24 mouse cellular contexts compared by ENCODE assay signal in the genomic region with DNA sequence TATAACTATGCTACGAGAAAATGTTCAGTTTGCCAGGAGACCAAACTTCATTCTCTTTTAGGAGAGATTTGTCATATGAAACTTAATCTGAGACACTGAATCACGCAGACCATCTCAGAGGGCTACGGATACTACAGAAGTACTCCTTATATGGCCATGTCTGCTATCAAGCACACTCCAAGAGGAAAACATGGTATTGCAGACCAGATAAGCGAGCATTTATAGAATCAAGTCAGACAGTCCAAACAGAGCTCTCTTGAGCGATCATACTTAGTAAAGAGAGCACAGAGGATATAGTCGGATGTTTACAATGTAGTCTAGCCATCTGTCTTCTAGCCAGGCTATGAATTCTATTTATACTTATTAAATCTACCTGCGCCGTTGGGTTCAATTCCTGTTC. TPM values are rescaled to one million over a fixed set of nuclear protein-coding genes. Genes with fewer than 3 reads are reported as not detected.
DNase-seq lines count a peak whose midpoint lies in the region; ATAC-seq and TF ChIP-seq lines count a peak whose summit lies in the region.
"Had no signal": no experiment of that assay in that cellular context is flagged by ENCODE, and none has a peak within 500 bp of the region (broad histone marks: within the 10 kb centered on the region; RNA-seq: fewer than 3 reads in every experiment).

No protein-coding gene starts in this region.

- H3K4me3 ChIP-seq in heart, embryonic 11.5 days (ENCODE audit: low read depth, low read length): no peak overlapping the region
- no peak overlapping the region for H3K4me3 ChIP-seq in intestine, embryonic 14.5 days (ENCODE audit: low read depth, low read length)
- H3K4me3 ChIP-seq in intestine, postnatal 0 days (ENCODE audit: low read depth, low read length): no peak overlapping the region
- no peak overlapping the region for H3K4me3 ChIP-seq in myocyte
- H3K4me3 ChIP-seq in liver, embryonic 12.5 days: no peak overlapping the region
- H3K4me3 ChIP-seq: embryonic facial prominence, embryonic 10.5 days; embryonic facial prominence, embryonic 15.5 days; forebrain, embryonic 13.5 days; liver, embryonic 15.5 days; lung, embryonic 15.5 days; midbrain, embryonic 13.5 days had no signal

- no peaks in the 10 kb centered on the region for H3K79me2 ChIP-seq in myocyte (ENCODE audit: control insufficient read depth, insufficient read depth)

- WGBS in heart, embryonic 11.5 days (ENCODE audit: insufficient replicate concordance): 34% methylated on average over 8 of the region's 8 CpGs
- WGBS in intestine, embryonic 14.5 days: 46% methylated on average over 8 of the region's 8 CpGs
- 56% methylated on average over 8 of the region's 8 CpGs for WGBS in intestine, postnatal 0 days
- 67% methylated on average over 8 of the region's 8 CpGs for WGBS in liver, embryonic 12.5 days (ENCODE audit: insufficient replicate concordance)

- TF ChIP-seq CTCF in intestine, postnatal 0 days (IDR thresholded peaks at IDR 0.05; ENCODE audit: low read depth): no peak

- H3K4me1 ChIP-seq in heart, embryonic 11.5 days (ENCODE audit: control insufficient read depth, insufficient read depth, low read length): peaks cover 23% of the 10 kb centered on the region
- peaks cover 15% of the 10 kb centered on the region for H3K4me1 ChIP-seq in intestine, embryonic 14.5 days (replicated peaks; ENCODE audit: control insufficient read depth, insufficient read depth, low read length)
- no peaks in the 10 kb centered on the region; the same call in 1 of the 2 replicates for H3K4me1 ChIP-seq in intestine, postnatal 0 days (replicated peaks; ENCODE audit: control insufficient read depth, insufficient read depth, low read length)
- H3K4me1 ChIP-seq in liver, embryonic 12.5 days: no peaks in the 10 kb centered on the region
- H3K4me1 ChIP-seq: liver, embryonic 15.5 days had no signal

- H3K9ac ChIP-seq in heart, embryonic 11.5 days (ENCODE audit: low read depth, low read length): no peak overlapping the region
- H3K9ac ChIP-seq in intestine, embryonic 14.5 days (ENCODE audit: low read length): no peak overlapping the region
- H3K9ac ChIP-seq in intestine, postnatal 0 days (ENCODE audit: low read depth, low read length): no peak overlapping the region
- no peak overlapping the region for H3K9ac ChIP-seq in liver, embryonic 12.5 days
- H3K9ac ChIP-seq: embryonic facial prominence, embryonic 15.5 days; forebrain, embryonic 13.5 days; liver, embryonic 15.5 days; lung, embryonic 15.5 days; midbrain, embryonic 13.5 days had no signal

- TF ChIP-seq POLR2A in myocyte (IDR thresholded peaks at IDR 0.05; ENCODE audit: insufficient read length, low read depth): no peak

- H3K36me3 ChIP-seq in heart, embryonic 11.5 days (ENCODE audit: control insufficient read depth, insufficient read depth, low read length): no peaks in the 10 kb centered on the region
- H3K36me3 ChIP-seq in intestine, embryonic 14.5 days (ENCODE audit: control insufficient read depth, insufficient read depth, low read length): no peaks in the 10 kb centered on the region
- H3K36me3 ChIP-seq in intestine, postnatal 0 days (ENCODE audit: control insufficient read depth, insufficient read depth): no peaks in the 10 kb centered on the region
- no peaks in the 10 kb centered on the region for H3K36me3 ChIP-seq in myocyte (ENCODE audit: control insufficient read depth, insufficient read depth)
- H3K36me3 ChIP-seq in liver, embryonic 12.5 days: no peaks in the 10 kb centered on the region
- H3K36me3 ChIP-seq: embryonic facial prominence, embryonic 10.5 days; embryonic facial prominence, embryonic 15.5 days; liver, embryonic 15.5 days; lung, embryonic 15.5 days; midbrain, embryonic 13.5 days had no signal

- no peak overlapping the region for H3K4me2 ChIP-seq in heart, embryonic 11.5 days
- H3K4me2 ChIP-seq in intestine, embryonic 14.5 days (ENCODE audit: low read length): no peak overlapping the region
- H3K4me2 ChIP-seq in intestine, postnatal 0 days (replicated peaks; ENCODE audit: low read depth): no peak overlapping the region
- peak overlapping the region; percentile 36 for H3K4me2 ChIP-seq in myocyte (ENCODE audit: low read depth)
- no peak overlapping the region for H3K4me2 ChIP-seq in liver, embryonic 12.5 days
- H3K4me2 ChIP-seq: embryonic facial prominence, embryonic 15.5 days; forebrain, embryonic 13.5 days; liver, embryonic 15.5 days; lung, embryonic 15.5 days; midbrain, embryonic 13.5 days had no signal

- H3ac ChIP-seq in myocyte (ENCODE audit: control insufficient read depth, insufficient read length): no peak overlapping the region

- no peak for DNase-seq in frontal cortex, postnatal 10 days (ENCODE audit: low spot score in 2 of 2)
- DNase-seq in heart, adult 8-10 months (ENCODE audit: low spot score): no peak
- DNase-seq in intestine, embryonic 14.5 days (ENCODE audit: low spot score): no peak
- DNase-seq: adrenal gland, adult 8-10 months; cerebellum, adult 8-10 months; cerebellum, postnatal 25 days; kidney, adult 9 months; kidney, postnatal 10 days; liver had no signal

- H3K9me3 ChIP-seq in heart, embryonic 11.5 days (replicated peaks; ENCODE audit: control insufficient read depth, low read length): no peaks in the 10 kb centered on the region
- no peaks in the 10 kb centered on the region for H3K9me3 ChIP-seq in intestine, embryonic 14.5 days (ENCODE audit: control insufficient read depth, low read length)
- no peaks in the 10 kb centered on the region for H3K9me3 ChIP-seq in intestine, postnatal 0 days (ENCODE audit: control insufficient read depth)
- no peaks in the 10 kb centered on the region for H3K9me3 ChIP-seq in liver, embryonic 12.5 days (replicated peaks)
- H3K9me3 ChIP-seq: embryonic facial prominence, embryonic 10.5 days; embryonic facial prominence, embryonic 15.5 days; forebrain, embryonic 13.5 days; liver, embryonic 15.5 days; lung, embryonic 15.5 days; midbrain, embryonic 13.5 days had no signal

- peak; percentile 44; the same call in 1 of the 2 replicates for ATAC-seq in frontal cortex, adult (ENCODE audit: low TSS enrichment)
- ATAC-seq in heart, embryonic 11.5 days (replicated peaks; ENCODE audit: insufficient number of reproducible peaks, low FRiP score, low TSS enrichment): peak; percentile 46; the same call in 1 of the 2 replicates
- no peak for ATAC-seq in intestine, embryonic 14.5 days (replicated peaks; ENCODE audit: low FRiP score, low TSS enrichment, low read depth)
- ATAC-seq in intestine, postnatal 0 days: no peak
- no peak for ATAC-seq in liver, embryonic 12.5 days
- ATAC-seq: forebrain, embryonic 13.5 days; hindbrain, embryonic 16.5 days; intestine, embryonic 16.5 days; midbrain, embryonic 13.5 days had no signal

- no peaks in the 10 kb centered on the region for H3K27me3 ChIP-seq in heart, embryonic 11.5 days (ENCODE audit: control insufficient read depth, insufficient read depth, low read length)
- no peaks in the 10 kb centered on the region for H3K27me3 ChIP-seq in intestine, embryonic 14.5 days (replicated peaks; ENCODE audit: control insufficient read depth, insufficient read depth, low read length)
- no peaks in the 10 kb centered on the region for H3K27me3 ChIP-seq in intestine, postnatal 0 days (replicated peaks; ENCODE audit: control insufficient read depth, insufficient read depth, low read length)
- no peaks in the 10 kb centered on the region for H3K27me3 ChIP-seq in myocyte (ENCODE audit: control insufficient read depth, insufficient read depth, insufficient read length)
- H3K27me3 ChIP-seq in liver, embryonic 12.5 days (replicated peaks): no peaks in the 10 kb centered on the region
- H3K27me3 ChIP-seq: CH12.LX; embryonic facial prominence, embryonic 15.5 days; forebrain, embryonic 13.5 days; liver, embryonic 15.5 days; lung, embryonic 15.5 days; midbrain, embryonic 13.5 days had no signal

- H3K27ac ChIP-seq in heart, embryonic 11.5 days (ENCODE audit: low read depth, low read length): peak overlapping the region; percentile 62; the same call in 1 of the 2 replicates
- peak overlapping the region; percentile 19; the same call in 1 of the 2 replicates for H3K27ac ChIP-seq in intestine, embryonic 14.5 days (ENCODE audit: low read depth)
- H3K27ac ChIP-seq in intestine, postnatal 0 days (ENCODE audit: low read depth, low read length): no peak overlapping the region
- H3K27ac ChIP-seq in liver, embryonic 12.5 days: no peak overlapping the region
- H3K27ac ChIP-seq: embryonic facial prominence, embryonic 10.5 days; embryonic facial prominence, embryonic 15.5 days; forebrain, embryonic 13.5 days; liver, embryonic 15.5 days; lung, embryonic 15.5 days; macrophage; midbrain, embryonic 13.5 days had no signal

TF ChIP-seq in myocyte, 11 proteins besides CTCF, POLR2A, EP300 and RAD21:
- TF ChIP-seq SRF (IDR thresholded peaks at IDR 0.05; ENCODE audit: control insufficient read depth, insufficient read length, low read depth) (peak; percentile 87), MAX (IDR thresholded peaks at IDR 0.05; ENCODE audit: low read depth) (no peak)

RNA-seq across cellular contexts. Expression of a gene that starts 44.7 kb away (rescaled TPM):
- polyA plus RNA-seq in heart, embryonic 11.5 days (2014; fragmentation: Nextera tagmentation; extraction: Ambion mirVana): 430 and 458 TPM in 2 replicates
- 10 to 100 TPM; 17.3 to 22.3 (median 21.3) TPM for total RNA-seq in heart, adult 8-10 months (2022)
- 266 and 283 TPM in 2 replicates for polyA plus RNA-seq in intestine, embryonic 14.5 days (2014; fragmentation: Nextera tagmentation; extraction: Ambion mirVana)
- polyA plus RNA-seq in intestine, postnatal 0 days (2015; fragmentation: Nextera tagmentation; extraction: Ambion mirVana): 97.2 and 102 TPM in 2 replicates
- polyA plus RNA-seq in myocyte (2012; fragmentation: generic; extraction: Trizol): 264 TPM
- 26.2 and 27.5 TPM in 2 replicates for polyA plus RNA-seq in liver, embryonic 12.5 days (2016; fragmentation: Nextera tagmentation; extraction: Ambion mirVana)

Comparison
In these comparisons a context has a peak if more than half of its experiments do, and no peak if none do; other contexts are left out.
1. H3K27ac ChIP-seq: peak in heart, embryonic 11.5 days (single experiment) and intestine, embryonic 14.5 days (single experiment); none in intestine, postnatal 0 days (single experiment) and liver, embryonic 12.5 days (single experiment).
2. ATAC-seq: peak in frontal cortex, adult (single experiment) and heart, embryonic 11.5 days (single experiment); none in intestine, embryonic 14.5 days (single experiment), intestine, postnatal 0 days (single experiment) and liver, embryonic 12.5 days (single experiment).